Mouse (Mus musculus) left cerebral cortex, postnatal 25 days (tissue): ENCODE measurements around the gene Tuba1c. TPM values are rescaled to one million over a fixed set of nuclear protein-coding genes. Genes with fewer than 3 reads are reported as not detected.

Experiments
- DNase-seq, 2 experiments: peaks; one replicate each; pipeline ENCODE4 v3.0.0; 2022; ENCODE audit warnings: low spot score in 2 of 2, mixed read lengths in 1 of 2
- intact Hi-C: fragments of 180-260 bp; cut with DNase I; formaldehyde crosslinking; loops from one replicate; pipeline ENCODE4 v1.15.1; 2025
- microRNA-seq, 2 experiments: library from miRNA; unstranded; fragments of <30 nt; microRNA quantifications; one replicate each; pipeline ENCODE4 v1.2.0; 2022
- total RNA-seq, 2 experiments: library from RNA; stranded (reverse); gene quantifications; 2 replicates each; pipeline ENCODE4 v1.2.3; 2021

Gene Tuba1c
- total RNA-seq, 2 experiments from 2014 or later, result 71.0 to 80.5 TPM

GRCm38 (mm10) chr15:99084618-99085017 is 54.9 kb downstream of the Tuba1c start:
- DNase-seq, result no peak
- intact Hi-C loops, result no loop called here

- intact Hi-C loops, result no loop called here
- DNase-seq, result no peak
Observed at GRCm38 (mm10) chr15:99085997-99086396, 56.3 kb downstream of the Tuba1c start.

- intact Hi-C loops, result no loop called here
- DNase-seq, result no peak
Observed at GRCm38 (mm10) chr15:99087253-99088075, 57.8 kb downstream of the Tuba1c start, which contains the start of gene C1ql4. TSS of gene C1ql4 (minus strand) at chr15:99087817.

Small RNA genes lying within 50 kb of the gene (microRNA-seq; reads per million reads assigned to microRNA genes)
- 0 to 0.67 reads per million in 2 experiments for gene Mir6960

Other genes with a start within 250 kb of the Tuba1c start
- gene Wnt1, start 240.0 kb upstream of the Tuba1c start, total RNA-seq, result not detected
- gene Ddn, start 220.4 kb upstream of the Tuba1c start, total RNA-seq, result 100 to 1,000 TPM; 829 to 842 TPM
- 10 to 100 TPM; 44.1 to 55.6 TPM for gene Prkag1, start 198.4 kb upstream of the Tuba1c start, total RNA-seq
- 10 to 100 TPM; 78.0 to 80.2 TPM for gene Kmt2d, start 158.7 kb upstream of the Tuba1c start, total RNA-seq
- 10 to 100 TPM in 1 of 2 experiments, 1 to 10 TPM in 1; 8.2 to 11.6 TPM for gene Rhebl1, start 135.4 kb upstream of the Tuba1c start, total RNA-seq
- under 1 TPM; 0.37 to 0.41 TPM for gene Dhh, start 131.4 kb upstream of the Tuba1c start, total RNA-seq
- 10 to 100 TPM; 13.8 to 18.4 TPM for gene Lmbr1l, start 111.7 kb upstream of the Tuba1c start, total RNA-seq
- gene Tuba1b, start 95.3 kb upstream of the Tuba1c start, total RNA-seq, result 100 to 1,000 TPM; 541 to 580 TPM
- gene Gm49450, start 76.3 kb upstream of the Tuba1c start, total RNA-seq, result not detected
- gene Tuba1a, start 76.2 kb upstream of the Tuba1c start, total RNA-seq, result 1,000 to 10,000 TPM; 1,095 to 1,137 TPM
- 1 to 10 TPM; 1.4 to 1.6 TPM for gene Prph, start 25.3 kb downstream of the Tuba1c start, total RNA-seq
- gene Troap, start 44.7 kb downstream of the Tuba1c start, total RNA-seq, result under 1 TPM; 0.69 TPM
- gene C1ql4, start 57.9 kb downstream of the Tuba1c start, total RNA-seq, result not detected
- under 1 TPM in 1 of 2 experiments, not detected in 1; 0.30 TPM for gene Dnajc22, start 63.3 kb downstream of the Tuba1c start, total RNA-seq
- gene Spats2, start 96.0 kb downstream of the Tuba1c start, total RNA-seq, result 10 to 100 TPM; 36.2 to 37.0 TPM
- gene Kcnh3, start 195.0 kb downstream of the Tuba1c start, total RNA-seq, result 100 to 1,000 TPM; 171 to 172 TPM
- gene Mcrs1, start 222.1 kb downstream of the Tuba1c start, total RNA-seq, result 10 to 100 TPM; 80.1 to 81.0 TPM